Mouse (Mus musculus) CH12.LX (cell line): ENCODE measurements around the gene Sel1l.
A peak's percentile ranks its signal among the peaks of the same experiment; 100 is the strongest.

Experiments
- CTCF ChIP-seq, 2 experiments: IDR thresholded peaks in 1 of 2; conservative IDR thresholded peaks in 1 of 2; 2 replicates each; pipeline ENCODE4 v1.5.1; 2011 to 2012; ENCODE audit warnings: low read depth in 2 of 2, low read length in 2 of 2, improper control_type of control experiment in 1 of 2, inconsistent platforms in 1 of 2, mild to moderate bottlenecking in 1 of 2, moderate library complexity in 1 of 2
- EP300 ChIP-seq: IDR thresholded peaks from 2 replicates; pipeline ENCODE4 v1.6.1; 2011; ENCODE audit warnings: low read length, improper control_type of control experiment
- HCFC1 ChIP-seq: IDR thresholded peaks from 2 replicates; pipeline ENCODE4 v1.6.1; 2012; ENCODE audit warnings: low read depth, mild to moderate bottlenecking, inconsistent platforms, low read length, improper control_type of control experiment
- MAX ChIP-seq: IDR thresholded peaks from 2 replicates; pipeline ENCODE4 v1.6.1; 2011; ENCODE audit warnings: low read length, improper control_type of control experiment
- MYC ChIP-seq: IDR thresholded peaks from 2 replicates; pipeline ENCODE4 v1.6.1; 2011; ENCODE audit warnings: low read depth, mild to moderate bottlenecking, improper control_type of control experiment, low read length
- POLR2A ChIP-seq: IDR thresholded peaks from 2 replicates; pipeline ENCODE4 v1.6.1; 2011; ENCODE audit warnings: low read depth, mild to moderate bottlenecking, improper control_type of control experiment, low read length
- UBTF ChIP-seq: IDR thresholded peaks from 2 replicates; pipeline ENCODE4 v1.6.1; 2012; ENCODE audit warnings: low read depth, mild to moderate bottlenecking, inconsistent platforms, low read length, improper control_type of control experiment, moderate library complexity
- ZC3H11A ChIP-seq: IDR thresholded peaks from 2 replicates; pipeline ENCODE4 v1.6.1; 2012; ENCODE audit warnings: low read depth, mild to moderate bottlenecking, inconsistent platforms, low read length, improper control_type of control experiment
- ZKSCAN1 ChIP-seq: IDR thresholded peaks from 2 replicates; pipeline ENCODE4 v1.6.1; 2012; ENCODE audit warnings: low read depth, inconsistent platforms, low read length, improper control_type of control experiment, borderline replicate concordance

DNA sequence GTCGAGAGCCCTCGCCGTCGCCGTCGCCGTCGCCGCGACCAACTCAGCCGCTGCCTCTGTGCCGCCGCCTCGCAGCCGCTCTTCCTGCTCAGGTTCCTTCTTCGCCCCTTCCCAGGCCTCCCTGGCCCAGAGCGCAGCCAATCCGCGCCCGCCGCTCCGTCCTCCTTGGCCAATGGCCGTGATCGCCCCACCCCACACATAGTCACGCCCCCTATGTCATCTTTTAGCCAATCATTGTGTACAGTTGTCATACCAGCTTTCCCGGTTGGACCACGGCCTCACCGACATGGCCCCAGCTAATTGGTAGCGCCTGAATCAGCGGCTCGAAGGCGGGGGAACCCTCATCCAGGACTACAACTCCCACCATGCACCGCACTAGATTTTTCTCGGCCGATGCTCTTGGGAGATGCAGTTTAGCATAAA, at the start of gene Sel1l:
- TF ChIP-seq ZC3H11A (no peak), EP300 (no peak), MYC (no peak), CTCF (conservative IDR thresholded peaks at IDR 0.05 in 1 of 2, IDR thresholded peaks at IDR 0.05 in 1 of 2; ENCODE audit: low read depth in 2 of 2, low read length in 2 of 2) (no peak), MAX (no peak), ZKSCAN1 (no peak), POLR2A (peak; percentile 89), HCFC1 (peak; percentile 96), UBTF (no peak)
